Mouse (Mus musculus) CD4-positive, CD25-positive, alpha-beta regulatory T cell, adult 9 weeks (primary cell): ENCODE measurements around the gene Vmn1r10. TPM values are rescaled to one million over a fixed set of nuclear protein-coding genes. Genes with fewer than 3 reads are reported as not detected.

ENCODE experiments used
- polyA plus RNA-seq: library from polyadenylated mRNA; unstranded; fragments of 100-300 nt; shearing (Covaris generic); gene quantifications from one replicate; pipeline ENCODE4 v1.2.1, GENCODE M21; 2017

Gene Vmn1r10
- polyA plus RNA-seq, result not detected

GRCm38 (mm10) chr6:57109154-57109553 lies at the start of gene Vmn1r10:
Gene Vmn1r10 (plus strand): TSS chr6:57109454.

DNA sequence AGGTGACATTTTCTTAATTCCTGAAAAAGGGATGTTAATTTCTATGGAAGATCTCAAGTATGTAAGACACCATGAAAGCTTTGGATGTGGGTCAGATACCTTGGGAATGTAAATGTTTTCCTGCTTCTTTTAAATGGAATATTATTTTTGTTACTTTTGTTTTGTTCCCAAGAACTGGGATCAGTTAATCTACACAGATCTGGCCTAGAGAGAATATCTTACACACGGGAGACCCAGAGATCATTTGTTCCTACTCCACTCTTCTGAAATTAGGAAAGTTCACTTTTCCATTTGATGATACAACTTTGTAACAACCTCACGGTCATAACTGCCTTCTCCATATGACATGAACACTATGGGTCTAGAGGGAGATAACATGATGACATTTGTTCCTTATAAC lies 42.8 kb upstream of the Vmn1r10 start, which contains the start of gene Vmn1r9:
TSS of gene Vmn1r9 (plus strand) at position 301 of the 400 bp plus-strand sequence.

DNA sequence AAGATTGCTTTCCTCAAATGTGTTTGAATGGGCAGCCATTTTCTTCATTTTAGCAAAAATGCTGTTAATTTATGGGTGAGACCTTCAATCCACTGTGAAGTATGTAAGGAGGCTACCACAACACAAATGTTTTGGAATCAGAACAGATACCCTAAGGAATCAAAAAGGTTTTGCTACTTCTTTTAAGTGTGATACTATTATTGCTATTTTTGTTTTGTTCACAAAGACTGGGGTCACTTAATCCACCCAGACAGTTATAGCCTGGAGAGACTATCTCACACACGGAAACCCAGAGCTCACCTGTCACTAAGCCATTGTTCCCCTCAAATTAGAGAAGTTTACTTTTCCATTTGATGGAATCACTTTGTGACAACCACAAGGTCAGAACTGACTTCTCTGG lies 23.9 kb downstream of the Vmn1r10 start, which contains the start of gene Vmn1r11:
TSS of gene Vmn1r11 (plus strand) at position 301 of the 400 bp plus-strand sequence.

GRCm38 (mm10) chr6:57156619-57157018 lies 47.4 kb downstream of the Vmn1r10 start, which contains the start of gene Vmn1r12:
Gene Vmn1r12 (plus strand): TSS chr6:57156919.

Other genes with a start within 250 kb of the Vmn1r10 start
- gene Nt5c3, start 185.5 kb upstream of the Vmn1r10 start, polyA plus RNA-seq, result 45.3 TPM
- gene Vmn1r4, start 185.4 kb upstream of the Vmn1r10 start, polyA plus RNA-seq, result 0.48 TPM
- not detected for gene Vmn1r5, start 139.2 kb upstream of the Vmn1r10 start, polyA plus RNA-seq
- gene Vmn1r6, start 112.2 kb upstream of the Vmn1r10 start, polyA plus RNA-seq, result not detected
- gene Vmn1r7, start 84.1 kb upstream of the Vmn1r10 start, polyA plus RNA-seq, result not detected
- gene Vmn1r8, start 77.2 kb upstream of the Vmn1r10 start, polyA plus RNA-seq, result not detected
- not detected for gene Vmn1r9, start 42.7 kb upstream of the Vmn1r10 start, polyA plus RNA-seq
- gene Vmn1r11, start 24.0 kb downstream of the Vmn1r10 start, polyA plus RNA-seq, result not detected
- gene Vmn1r12, start 47.5 kb downstream of the Vmn1r10 start, polyA plus RNA-seq, result 0.04 TPM
- 0.21 TPM for gene Vmn1r13, start 93.8 kb downstream of the Vmn1r10 start, polyA plus RNA-seq
- gene Vmn1r14, start 122.2 kb downstream of the Vmn1r10 start, polyA plus RNA-seq, result not detected
- gene Vmn1r15, start 148.5 kb downstream of the Vmn1r10 start, polyA plus RNA-seq, result not detected
- not detected for gene Vmn1r16, start 220.0 kb downstream of the Vmn1r10 start, polyA plus RNA-seq